Mouse (Mus musculus) intestine, embryonic 15.5 days (tissue): ENCODE measurements around the gene Tmem161a. TPM values are rescaled to one million over a fixed set of nuclear protein-coding genes. Genes with fewer than 3 reads are reported as not detected.

ENCODE experiments used
- ATAC-seq: fragments of 200-750 bp; cut with Nextera tagmentation; 2 replicates; pipeline ENCODE4 v1.8.0; 2017; ENCODE audit warnings: moderate TSS enrichment, moderate library complexity
- H3K27ac ChIP-seq: fragments of 300-500 bp; sonication (generic); 2 replicates; pipeline ENCODE4 v1.5.1; 2015; ENCODE audit warnings: mild to moderate bottlenecking, inconsistent platforms
- H3K27me3 ChIP-seq: fragments of 300-500 bp; sonication (generic); replicated peaks from 2 replicates; pipeline ENCODE4 v1.6.1; 2015; ENCODE audit warnings: inconsistent platforms
- H3K36me3 ChIP-seq: fragments of 300-500 bp; sonication (generic); 2 replicates; pipeline ENCODE4 v1.6.1; 2015; ENCODE audit warnings: inconsistent platforms
- H3K4me1 ChIP-seq: fragments of 300-500 bp; sonication (generic); replicated peaks from 2 replicates; pipeline ENCODE4 v1.6.1; 2015; ENCODE audit warnings: inconsistent platforms
- H3K4me2 ChIP-seq: fragments of 300-500 bp; sonication (generic); replicated peaks from 2 replicates; pipeline ENCODE4 v1.6.1; 2015; ENCODE audit warnings: mild to moderate bottlenecking, inconsistent platforms
- H3K4me3 ChIP-seq: fragments of 300-500 bp; sonication (generic); replicated peaks from 2 replicates; pipeline ENCODE4 v1.5.1; 2015; ENCODE audit warnings: inconsistent platforms
- H3K9ac ChIP-seq: fragments of 300-500 bp; sonication (generic); 2 replicates; pipeline ENCODE4 v1.6.1; 2015; ENCODE audit warnings: inconsistent platforms
- H3K9me3 ChIP-seq: fragments of 300-500 bp; sonication (generic); 2 replicates; pipeline ENCODE4 v1.6.1; 2016; ENCODE audit warnings: inconsistent platforms
- WGBS: fragments of 180-500 bp; shearing (Covaris S2); methylation state at CpG from one replicate; pipeline ENCODE4 v1.1.7; 2015; 5-methylcytosine and 5-hydroxymethylcytosine counted together
- polyA plus RNA-seq: library from polyadenylated mRNA; unstranded; fragments of >200 nt; fragmentation: Nextera tagmentation; extraction: Ambion mirVana; gene quantifications from 2 replicates; pipeline ENCODE4 v1.2.1, GENCODE M21; 2015

Tmem161a gene
- polyA plus RNA-seq, 1 experiment from 2014 or later: 55.7 TPM

GRCm38 (mm10) chr8:70139026-70139857, 32.9 kb upstream of the Tmem161a start, which contains the start of the genes Rfxank, Borcs8 and Mef2b:
TSS of gene Rfxank (minus strand) at chr8:70139154.
TSS of gene Borcs8 (plus strand) at chr8:70139499.
TSS of gene Mef2b (plus strand) at chr8:70139711.
- H3K9ac ChIP-seq: peak within 1 kb of the TSS; percentile 83
- no peaks in the 10 kb centered on the region for H3K9me3 ChIP-seq
- ATAC-seq: peak; percentile 98
- peak within 1 kb of the TSS; percentile 76 for H3K4me3 ChIP-seq
- H3K27me3 ChIP-seq: no peaks in the 10 kb centered on the region
- H3K4me1 ChIP-seq: peaks cover 17% of the 10 kb centered on the region
- under 1% methylated on average over 46 of the region's 46 CpGs for WGBS
- H3K27ac ChIP-seq: peak within 1 kb of the TSS; percentile 81
- H3K36me3 ChIP-seq: peaks cover 17% of the 10 kb centered on the region
- H3K4me2 ChIP-seq: peak within 1 kb of the TSS; percentile 71

GRCm38 (mm10) chr8:70139981-70140380, 32.2 kb upstream of the Tmem161a start:
- ATAC-seq: no peak
- H3K4me1 ChIP-seq: peaks cover 17% of the 10 kb centered on the region
- peak overlapping the region; percentile 83 for H3K9ac ChIP-seq
- H3K4me3 ChIP-seq: peak overlapping the region; percentile 76
- 6% methylated on average over 9 of the region's 9 CpGs for WGBS
- no peaks in the 10 kb centered on the region for H3K27me3 ChIP-seq
- no peaks in the 10 kb centered on the region for H3K9me3 ChIP-seq
- H3K27ac ChIP-seq: peak overlapping the region; percentile 77; the same call in 1 of the 2 replicates
- H3K4me2 ChIP-seq: peak overlapping the region; percentile 53
- H3K36me3 ChIP-seq: peaks cover 18% of the 10 kb centered on the region

GRCm38 (mm10) chr8:70147678-70148607, 24.2 kb upstream of the Tmem161a start:
- ATAC-seq: no peak
- no peak overlapping the region for H3K9ac ChIP-seq
- H3K4me2 ChIP-seq: no peak overlapping the region
- H3K4me1 ChIP-seq: peaks cover 7% of the 10 kb centered on the region
- H3K4me3 ChIP-seq: no peak overlapping the region
- no peaks in the 10 kb centered on the region for H3K9me3 ChIP-seq
- peaks cover 19% of the 10 kb centered on the region; the same call in 1 of the 2 replicates for H3K36me3 ChIP-seq
- WGBS: 86% methylated on average over 7 of the region's 7 CpGs
- no peak overlapping the region for H3K27ac ChIP-seq
- H3K27me3 ChIP-seq: no peaks in the 10 kb centered on the region

- H3K36me3 ChIP-seq: peaks cover 9% of the 10 kb centered on the region; the same call in 1 of the 2 replicates
- H3K4me3 ChIP-seq: no peak overlapping the region
- H3K27ac ChIP-seq: no peak overlapping the region
- H3K9ac ChIP-seq: no peak overlapping the region
- no peaks in the 10 kb centered on the region for H3K9me3 ChIP-seq
- no peaks in the 10 kb centered on the region for H3K27me3 ChIP-seq
- no peak overlapping the region for H3K4me2 ChIP-seq
- ATAC-seq: 0 out of 2 replicates have a peak, but pooled peaks have one; percentile 24
- H3K4me1 ChIP-seq: peaks cover 7% of the 10 kb centered on the region
- WGBS: 15% methylated on average over 13 of the region's 13 CpGs
Observed at GRCm38 (mm10) chr8:70150158-70150557, 22.0 kb upstream of the Tmem161a start.

GRCm38 (mm10) chr8:70152537-70153257, 19.5 kb upstream of the Tmem161a start:
- no peaks in the 10 kb centered on the region for H3K27me3 ChIP-seq
- no peak overlapping the region for H3K4me3 ChIP-seq
- no peak overlapping the region for H3K9ac ChIP-seq
- H3K36me3 ChIP-seq: no peaks in the 10 kb centered on the region
- peaks cover 7% of the 10 kb centered on the region for H3K4me1 ChIP-seq
- peak overlapping the region; percentile 45 for H3K4me2 ChIP-seq
- no peaks in the 10 kb centered on the region for H3K9me3 ChIP-seq
- peak; percentile 97 for ATAC-seq
- H3K27ac ChIP-seq: no peak overlapping the region
- 11% methylated on average over 19 of the region's 22 CpGs for WGBS

DNA sequence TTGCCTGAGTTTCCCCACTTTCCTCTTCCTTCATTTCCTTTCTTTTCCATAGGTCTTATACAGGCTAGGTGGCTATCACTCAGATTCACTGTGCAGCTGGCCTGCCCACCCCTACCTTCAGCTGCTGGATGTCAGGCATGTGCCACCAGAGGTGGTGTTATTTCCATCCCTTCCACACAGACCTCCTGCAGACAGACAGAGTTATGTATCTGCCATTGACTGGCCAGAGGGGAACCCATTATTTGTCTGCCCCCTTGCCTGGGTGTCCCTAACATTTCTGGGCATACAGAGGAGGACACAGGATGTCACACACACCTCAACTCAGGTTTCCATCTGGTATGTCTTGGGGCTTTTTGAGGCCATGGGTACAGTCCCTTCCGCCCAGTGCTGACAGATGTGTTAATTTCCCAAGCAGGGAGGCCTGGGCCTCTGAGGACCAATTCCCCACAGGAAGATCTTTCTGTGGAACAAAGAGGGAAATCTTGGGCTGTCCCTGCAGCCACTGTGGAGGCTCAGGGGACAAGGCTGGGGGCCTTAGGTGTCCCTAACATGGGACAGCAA, 14.8 kb upstream of the Tmem161a start:
- 89% methylated on average over 1 of the region's 1 CpGs for WGBS
- Histone ChIP-seq H3K27ac (no peak overlapping the region), H3K27me3 (no peaks in the 10 kb centered on the region), H3K4me1 (peaks cover 6% of the 10 kb centered on the region), H3K36me3 (no peaks in the 10 kb centered on the region), H3K4me3 (no peak overlapping the region), H3K4me2 (no peak overlapping the region), H3K9me3 (no peaks in the 10 kb centered on the region), H3K9ac (no peak overlapping the region)
- no peak for ATAC-seq

GRCm38 (mm10) chr8:70158069-70158853, 13.9 kb upstream of the Tmem161a start:
- Histone ChIP-seq H3K9ac (peak overlapping the region; percentile 38), H3K36me3 (no peaks in the 10 kb centered on the region), H3K4me1 (0 out of 2 replicates have a peak, but pooled peaks cover 5% of the 10 kb centered on the region), H3K27ac (no peak overlapping the region), H3K4me3 (peak overlapping the region; percentile 51), H3K27me3 (no peaks in the 10 kb centered on the region), H3K9me3 (no peaks in the 10 kb centered on the region), H3K4me2 (peak overlapping the region; percentile 95)
- ATAC-seq: peak; percentile 95
- WGBS: 9% methylated on average over 40 of the region's 40 CpGs

DNA sequence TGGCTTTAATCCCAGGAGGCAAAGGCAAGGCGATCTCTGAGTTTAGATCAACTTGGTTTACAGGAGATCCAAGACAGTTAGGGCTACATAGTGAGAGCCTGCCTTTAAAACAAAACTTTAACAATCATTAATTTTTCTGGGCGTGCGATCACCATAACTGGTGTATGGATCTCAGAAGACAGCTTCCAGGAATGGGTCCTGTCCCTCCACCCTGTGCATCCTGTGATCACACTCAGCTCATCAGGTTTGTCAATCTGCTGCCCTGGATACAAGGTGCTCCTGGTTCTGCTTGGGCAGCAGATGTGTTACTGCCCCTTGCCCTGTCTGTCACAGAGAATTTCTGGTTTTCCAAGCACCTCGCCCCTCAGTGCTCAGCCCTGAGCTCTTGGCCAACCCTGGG, 12.9 kb upstream of the Tmem161a start:
- no peak overlapping the region for H3K4me3 ChIP-seq
- H3K9ac ChIP-seq: no peak overlapping the region
- H3K27me3 ChIP-seq: no peaks in the 10 kb centered on the region
- 0 out of 2 replicates have a peak, but pooled peaks cover 5% of the 10 kb centered on the region for H3K4me1 ChIP-seq
- H3K9me3 ChIP-seq: no peaks in the 10 kb centered on the region
- no peak for ATAC-seq
- H3K36me3 ChIP-seq: no peaks in the 10 kb centered on the region
- H3K27ac ChIP-seq: no peak overlapping the region
- 82% methylated on average over 4 of the region's 4 CpGs for WGBS
- H3K4me2 ChIP-seq: no peak overlapping the region

GRCm38 (mm10) chr8:70160015-70160414, 12.1 kb upstream of the Tmem161a start:
- Histone ChIP-seq H3K9me3 (no peaks in the 10 kb centered on the region), H3K4me3 (no peak overlapping the region), H3K4me2 (no peak overlapping the region), H3K27ac (no peak overlapping the region), H3K36me3 (no peaks in the 10 kb centered on the region), H3K27me3 (peaks cover 1% of the 10 kb centered on the region; the same call in 1 of the 2 replicates), H3K4me1 (0 out of 2 replicates have a peak, but pooled peaks cover 5% of the 10 kb centered on the region), H3K9ac (no peak overlapping the region)
- ATAC-seq: no peak
- 63% methylated on average over 13 of the region's 13 CpGs for WGBS

- Histone ChIP-seq H3K36me3 (no peaks in the 10 kb centered on the region), H3K9me3 (no peaks in the 10 kb centered on the region), H3K4me3 (no peak overlapping the region), H3K4me2 (no peak overlapping the region), H3K27ac (no peak overlapping the region), H3K27me3 (peaks cover 18% of the 10 kb centered on the region), H3K9ac (no peak overlapping the region), H3K4me1 (peaks cover 6% of the 10 kb centered on the region)
- WGBS: 90% methylated on average over 3 of the region's 3 CpGs
- no peak for ATAC-seq
Observed at GRCm38 (mm10) chr8:70163316-70163715, 8.8 kb upstream of the Tmem161a start.
